Comparison of ENCODE assay signal across 28 mouse cellular contexts in genomic region chr19:10762468-10762867, GRCm38 (mm10). TPM values are rescaled to one million over a fixed set of nuclear protein-coding genes. Genes with fewer than 3 reads are reported as not detected.
"Had no signal": no experiment of that assay in that cellular context is flagged by ENCODE, and none has a peak within 500 bp of the region (broad histone marks: within the 10 kb centered on the region; RNA-seq: fewer than 3 reads in every experiment).

No protein-coding gene starts in this region.

- H3K9ac ChIP-seq: heart, embryonic 12.5 days; hindbrain, embryonic 12.5 days; hindbrain, embryonic 14.5 days; limb, embryonic 12.5 days; liver, embryonic 13.5 days had no signal

- H3K4me3 ChIP-seq: gastrocnemius, adult 2 months; heart, embryonic 10.5 days; heart, embryonic 12.5 days; hindbrain, embryonic 10.5 days; hindbrain, embryonic 12.5 days; layer of hippocampus, adult 2 months; left cerebral cortex, adult 2 months; limb, embryonic 10.5 days; limb, embryonic 12.5 days; liver, embryonic 13.5 days had no signal

- H3K4me1 ChIP-seq: limb, embryonic 10.5 days; limb, embryonic 12.5 days; liver, embryonic 13.5 days had no signal

- DNase-seq: gastrocnemius, adult 2 months; gastrocnemius, postnatal 10 days; gastrocnemius, postnatal 25 days; heart, adult 18-20 months; heart, postnatal 10 days; heart, postnatal 4 days; kidney, adult 11 months; kidney, adult 2 months; kidney, postnatal 10 days; kidney, postnatal 25 days; kidney, postnatal 4 days; liver; liver, embryonic 13.5 days had no signal

- H3K27ac ChIP-seq: gastrocnemius, adult 2 months; heart, embryonic 10.5 days; hindbrain, embryonic 10.5 days; hindbrain, embryonic 12.5 days; hindbrain, embryonic 14.5 days; limb, embryonic 10.5 days; limb, embryonic 12.5 days; liver, embryonic 13.5 days had no signal

- H3K36me3 ChIP-seq: heart, embryonic 10.5 days; heart, embryonic 12.5 days; hindbrain, embryonic 10.5 days; hindbrain, embryonic 12.5 days; limb, embryonic 10.5 days; limb, embryonic 12.5 days; liver, embryonic 13.5 days had no signal

- H3K9me3 ChIP-seq: heart, embryonic 10.5 days; heart, embryonic 12.5 days; hindbrain, embryonic 10.5 days; hindbrain, embryonic 12.5 days; limb, embryonic 10.5 days; limb, embryonic 12.5 days; liver, embryonic 13.5 days had no signal

- ATAC-seq: hindbrain, embryonic 16.5 days; intestine, embryonic 16.5 days had no signal

- H3K27me3 ChIP-seq: heart, embryonic 12.5 days; hindbrain, embryonic 12.5 days; limb, embryonic 12.5 days; liver, embryonic 13.5 days had no signal

- H3K4me2 ChIP-seq: heart, embryonic 12.5 days; hindbrain, embryonic 12.5 days; hindbrain, embryonic 14.5 days; limb, embryonic 12.5 days; liver, embryonic 11.5 days; liver, embryonic 13.5 days had no signal

RNA-seq across cellular contexts. Expression of gene Cd5, which starts 23.7 kb away (rescaled TPM):
- total RNA-seq: gastrocnemius, adult 2 months; granulocyte monocyte progenitor cell, adult 5-6 weeks; layer of hippocampus, adult 2 months; left cerebral cortex, postnatal 36 days had no signal
- polyA plus RNA-seq: intestine, embryonic 14.5 days; intestine, embryonic 16.5 days; liver, embryonic 11.5 days; liver, embryonic 13.5 days had no signal
